Mouse (Mus musculus): ENCODE measurements at regions not wholly inside any gene's neighbourhood (a gene's known extent, or its start where the extent isn't known, plus 50 kb on each side); places are given as distances from the start of the nearest gene placed in this dataset.

GRCm38 (mm10) chr9:61111733-61112415, 260.3 kb upstream of the Tle3 start:
- Histone ChIP-seq H3K4me3 (ENCODE audit: low read depth, low read length) (no peak overlapping the region), H3K9ac (ENCODE audit: low read length) (no peak overlapping the region), H3K9me3 (ENCODE audit: control insufficient read depth, low read length) (no peaks in the 10 kb centered on the region), H3K27me3 (ENCODE audit: control insufficient read depth, insufficient read depth, low read length) (no peaks in the 10 kb centered on the region), H3K36me3 (ENCODE audit: control insufficient read depth, insufficient read depth, low read length) (no peaks in the 10 kb centered on the region), H3K27ac (ENCODE audit: low read depth, low read length) (peak overlapping the region; percentile 32; the same call in 1 of the 2 replicates), H3K4me1 (replicated peaks; ENCODE audit: control insufficient read depth, insufficient read depth, low read length) (peaks cover 10% of the 10 kb centered on the region; the same call in 1 of the 2 replicates), H3K4me2 (ENCODE audit: low read depth, low read length, severe bottlenecking) (no peak overlapping the region)
- ATAC-seq (replicated peaks; ENCODE audit: low FRiP score), result peak; percentile 88
- peak; percentile 86 for DNase-seq (ENCODE audit: low spot score)
- WGBS, result 44% methylated on average over 19 of the region's 19 CpGs

DNA sequence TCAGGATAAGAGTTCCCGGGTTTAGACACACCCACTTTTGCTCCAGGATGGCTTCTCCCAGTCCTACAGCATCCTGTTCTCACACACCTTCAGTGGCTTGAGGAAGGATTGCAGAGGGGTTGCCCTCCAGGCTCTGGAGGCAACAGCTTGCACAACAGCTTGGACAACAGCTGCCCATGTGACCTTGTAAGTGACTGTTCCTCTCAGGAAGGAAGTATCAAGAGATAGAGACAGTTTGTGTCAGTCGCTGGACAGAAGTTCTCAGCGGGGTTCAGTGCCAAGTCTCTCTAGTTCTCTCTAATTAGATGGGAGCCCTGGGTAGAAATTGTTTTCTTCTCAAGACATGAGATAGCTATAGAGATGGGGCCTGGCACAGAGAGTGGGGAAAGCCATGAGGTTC, 252.9 kb upstream of the Tle3 start:
- Histone ChIP-seq H3K36me3 (ENCODE audit: control insufficient read depth, insufficient read depth, low read length) (no peaks in the 10 kb centered on the region), H3K4me2 (ENCODE audit: low read depth, low read length, severe bottlenecking) (no peak overlapping the region), H3K27me3 (ENCODE audit: control insufficient read depth, insufficient read depth, low read length) (no peaks in the 10 kb centered on the region), H3K9ac (ENCODE audit: low read length) (no peak overlapping the region), H3K9me3 (ENCODE audit: control insufficient read depth, low read length) (no peaks in the 10 kb centered on the region), H3K27ac (ENCODE audit: low read depth, low read length) (no peak overlapping the region), H3K4me3 (ENCODE audit: low read depth, low read length) (no peak overlapping the region), H3K4me1 (replicated peaks; ENCODE audit: control insufficient read depth, insufficient read depth, low read length) (peaks cover 1% of the 10 kb centered on the region; the same call in 1 of the 2 replicates)
- ATAC-seq (replicated peaks; ENCODE audit: low FRiP score), result no peak
- DNase-seq (ENCODE audit: low spot score), result no peak
- 87% methylated on average over 3 of the region's 3 CpGs for WGBS

GRCm38 (mm10) chr9:61120531-61120930, 251.6 kb upstream of the Tle3 start:
- peaks cover 1% of the 10 kb centered on the region; the same call in 1 of the 2 replicates for H3K4me1 ChIP-seq (replicated peaks; ENCODE audit: control insufficient read depth, insufficient read depth, low read length)
- no peak overlapping the region for H3K27ac ChIP-seq (ENCODE audit: low read depth, low read length)
- WGBS, result 92% methylated on average over 3 of the region's 3 CpGs
- no peaks in the 10 kb centered on the region for H3K36me3 ChIP-seq (ENCODE audit: control insufficient read depth, insufficient read depth, low read length)
- H3K9me3 ChIP-seq (ENCODE audit: control insufficient read depth, low read length), result no peaks in the 10 kb centered on the region
- no peak overlapping the region for H3K9ac ChIP-seq (ENCODE audit: low read length)
- ATAC-seq (replicated peaks; ENCODE audit: low FRiP score) (no peak), DNase-seq (ENCODE audit: low spot score) (no peak)
- no peak overlapping the region for H3K4me3 ChIP-seq (ENCODE audit: low read depth, low read length)
- H3K4me2 ChIP-seq (ENCODE audit: low read depth, low read length, severe bottlenecking), result no peak overlapping the region
- no peaks in the 10 kb centered on the region for H3K27me3 ChIP-seq (ENCODE audit: control insufficient read depth, insufficient read depth, low read length)

- Histone ChIP-seq H3K9ac (ENCODE audit: low read length) (no peak overlapping the region), H3K27me3 (ENCODE audit: control insufficient read depth, insufficient read depth, low read length) (no peaks in the 10 kb centered on the region), H3K9me3 (ENCODE audit: control insufficient read depth, low read length) (no peaks in the 10 kb centered on the region), H3K36me3 (ENCODE audit: control insufficient read depth, insufficient read depth, low read length) (no peaks in the 10 kb centered on the region), H3K4me1 (replicated peaks; ENCODE audit: control insufficient read depth, insufficient read depth, low read length) (peaks cover 1% of the 10 kb centered on the region; the same call in 1 of the 2 replicates), H3K27ac (ENCODE audit: low read depth, low read length) (no peak overlapping the region), H3K4me3 (ENCODE audit: low read depth, low read length) (no peak overlapping the region), H3K4me2 (ENCODE audit: low read depth, low read length, severe bottlenecking) (no peak overlapping the region)
- ATAC-seq (replicated peaks; ENCODE audit: low FRiP score) (no peak), DNase-seq (ENCODE audit: low spot score) (no peak)
- WGBS, result 72% methylated on average over 10 of the region's 10 CpGs
Measured at GRCm38 (mm10) chr9:61120931-61121391, 251.2 kb upstream of the Tle3 start.

DNA sequence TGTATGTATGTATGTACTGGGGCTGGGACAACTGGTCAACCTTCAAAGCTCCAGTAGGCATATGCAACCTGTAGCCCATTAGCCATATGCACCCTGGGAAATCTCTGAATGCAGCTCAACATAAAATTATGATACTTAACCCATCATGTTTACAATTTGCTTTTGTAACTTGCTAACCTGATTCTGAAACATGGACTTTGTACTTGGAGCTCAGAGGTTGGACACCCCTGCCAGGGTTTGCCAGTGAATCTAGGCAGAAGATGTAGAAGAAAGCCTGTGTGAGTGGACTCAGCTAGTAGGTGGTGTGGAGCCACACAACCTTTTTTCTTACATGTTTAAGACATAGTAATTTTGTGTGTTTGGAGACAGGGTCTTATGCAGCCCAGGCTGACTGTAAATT, 248.7 kb upstream of the Tle3 start:
- Histone ChIP-seq H3K9ac (ENCODE audit: low read length) (no peak overlapping the region), H3K4me2 (ENCODE audit: low read depth, low read length, severe bottlenecking) (no peak overlapping the region), H3K9me3 (ENCODE audit: control insufficient read depth, low read length) (no peaks in the 10 kb centered on the region), H3K27me3 (ENCODE audit: control insufficient read depth, insufficient read depth, low read length) (no peaks in the 10 kb centered on the region), H3K4me3 (ENCODE audit: low read depth, low read length) (no peak overlapping the region), H3K36me3 (ENCODE audit: control insufficient read depth, insufficient read depth, low read length) (no peaks in the 10 kb centered on the region), H3K4me1 (replicated peaks; ENCODE audit: control insufficient read depth, insufficient read depth, low read length) (0 out of 2 replicates have a peak, but pooled peaks cover 1% of the 10 kb centered on the region), H3K27ac (ENCODE audit: low read depth, low read length) (no peak overlapping the region)
- ATAC-seq (replicated peaks; ENCODE audit: low FRiP score) (no peak), DNase-seq (ENCODE audit: low spot score) (no peak)

GRCm38 (mm10) chr9:61125769-61126168, 246.4 kb upstream of the Tle3 start:
- H3K4me2 ChIP-seq (ENCODE audit: low read depth, low read length, severe bottlenecking), result no peak overlapping the region
- no peak for ATAC-seq (replicated peaks; ENCODE audit: low FRiP score)
- DNase-seq (ENCODE audit: low spot score), result no peak
- no peaks in the 10 kb centered on the region for H3K9me3 ChIP-seq (ENCODE audit: control insufficient read depth, low read length)
- H3K36me3 ChIP-seq (ENCODE audit: control insufficient read depth, insufficient read depth, low read length), result no peaks in the 10 kb centered on the region
- H3K9ac ChIP-seq (ENCODE audit: low read length), result no peak overlapping the region
- H3K27me3 ChIP-seq (ENCODE audit: control insufficient read depth, insufficient read depth, low read length), result no peaks in the 10 kb centered on the region
- H3K27ac ChIP-seq (ENCODE audit: low read depth, low read length), result no peak overlapping the region
- WGBS, result 76% methylated on average over 7 of the region's 7 CpGs
- 0 out of 2 replicates have a peak, but pooled peaks cover 1% of the 10 kb centered on the region for H3K4me1 ChIP-seq (replicated peaks; ENCODE audit: control insufficient read depth, insufficient read depth, low read length)
- no peak overlapping the region for H3K4me3 ChIP-seq (ENCODE audit: low read depth, low read length)

- Histone ChIP-seq H3K4me3 (ENCODE audit: low read depth, low read length) (no peak overlapping the region), H3K27ac (ENCODE audit: low read depth, low read length) (no peak overlapping the region), H3K4me1 (replicated peaks; ENCODE audit: control insufficient read depth, insufficient read depth, low read length) (no peaks in the 10 kb centered on the region), H3K36me3 (ENCODE audit: control insufficient read depth, insufficient read depth, low read length) (no peaks in the 10 kb centered on the region), H3K27me3 (ENCODE audit: control insufficient read depth, insufficient read depth, low read length) (no peaks in the 10 kb centered on the region), H3K9me3 (ENCODE audit: control insufficient read depth, low read length) (no peaks in the 10 kb centered on the region), H3K4me2 (ENCODE audit: low read depth, low read length, severe bottlenecking) (no peak overlapping the region), H3K9ac (ENCODE audit: low read length) (no peak overlapping the region)
- DNase-seq (ENCODE audit: low spot score) (no peak), ATAC-seq (replicated peaks; ENCODE audit: low FRiP score) (no peak)
- WGBS, result 78% methylated on average over 2 of the region's 2 CpGs
Measured at GRCm38 (mm10) chr9:61128077-61128476, 244.1 kb upstream of the Tle3 start.

GRCm38 (mm10) chr9:61129186-61129585, 243.0 kb upstream of the Tle3 start:
- DNase-seq (ENCODE audit: low spot score) (no peak), ATAC-seq (replicated peaks; ENCODE audit: low FRiP score) (no peak)
- Histone ChIP-seq H3K4me1 (replicated peaks; ENCODE audit: control insufficient read depth, insufficient read depth, low read length) (no peaks in the 10 kb centered on the region), H3K9me3 (ENCODE audit: control insufficient read depth, low read length) (no peaks in the 10 kb centered on the region), H3K27me3 (ENCODE audit: control insufficient read depth, insufficient read depth, low read length) (no peaks in the 10 kb centered on the region), H3K27ac (ENCODE audit: low read depth, low read length) (no peak overlapping the region), H3K4me2 (ENCODE audit: low read depth, low read length, severe bottlenecking) (no peak overlapping the region), H3K9ac (ENCODE audit: low read length) (no peak overlapping the region), H3K4me3 (ENCODE audit: low read depth, low read length) (no peak overlapping the region), H3K36me3 (ENCODE audit: control insufficient read depth, insufficient read depth, low read length) (no peaks in the 10 kb centered on the region)
- WGBS, result 83% methylated on average over 5 of the region's 5 CpGs

- Histone ChIP-seq H3K27ac (ENCODE audit: low read depth, low read length) (no peak overlapping the region), H3K27me3 (ENCODE audit: control insufficient read depth, insufficient read depth, low read length) (no peaks in the 10 kb centered on the region), H3K4me1 (replicated peaks; ENCODE audit: control insufficient read depth, insufficient read depth, low read length) (peaks cover 4% of the 10 kb centered on the region; the same call in 1 of the 2 replicates), H3K9ac (ENCODE audit: low read length) (no peak overlapping the region), H3K36me3 (ENCODE audit: control insufficient read depth, insufficient read depth, low read length) (no peaks in the 10 kb centered on the region), H3K4me3 (ENCODE audit: low read depth, low read length) (no peak overlapping the region), H3K4me2 (ENCODE audit: low read depth, low read length, severe bottlenecking) (no peak overlapping the region), H3K9me3 (ENCODE audit: control insufficient read depth, low read length) (no peaks in the 10 kb centered on the region)
- 78% methylated on average over 4 of the region's 4 CpGs for WGBS
- ATAC-seq (replicated peaks; ENCODE audit: low FRiP score) (no peak), DNase-seq (ENCODE audit: low spot score) (no peak)
Measured at GRCm38 (mm10) chr9:61130877-61131276, 241.3 kb upstream of the Tle3 start.

All from forebrain, embryonic 11.5 days (tissue).